Mouse (Mus musculus) thymus, adult 18-20 months (tissue): Measurements from ENCODE around the gene Elf5.
A peak's percentile ranks its signal among the peaks of the same experiment; 100 is the strongest.

Source experiments
- DNase-seq, 2 experiments: peaks; one replicate each; pipeline ENCODE4 v3.0.0; 2022; ENCODE audit warnings: mixed read lengths in 2 of 2

Elf5 gene

DNA sequence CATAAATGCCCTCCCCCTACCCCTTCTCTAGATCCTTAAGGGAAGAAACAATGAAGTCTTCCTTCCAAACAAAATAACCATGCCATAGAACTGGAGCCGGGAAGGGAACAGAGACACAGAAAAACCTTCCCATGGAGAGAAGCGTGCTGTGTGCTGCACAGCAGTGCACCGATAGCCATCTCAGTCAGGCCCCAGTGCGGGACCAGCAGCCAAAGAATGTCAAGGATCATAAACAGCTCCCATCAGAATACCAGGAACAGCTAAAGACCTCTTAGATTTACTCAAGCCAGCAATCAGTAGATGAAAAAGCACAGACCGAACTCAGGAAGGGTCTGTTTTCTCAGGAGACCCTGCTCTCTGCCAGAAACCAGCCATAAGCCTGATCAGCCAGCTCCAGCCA, 25.0 kb downstream of the Elf5 start:
- DNase-seq, result no peak

- DNase-seq, result no peak
These were observed 27.7 kb downstream of the Elf5 start for GRCm38 (mm10) chr2:103439071-103439622.

DNA sequence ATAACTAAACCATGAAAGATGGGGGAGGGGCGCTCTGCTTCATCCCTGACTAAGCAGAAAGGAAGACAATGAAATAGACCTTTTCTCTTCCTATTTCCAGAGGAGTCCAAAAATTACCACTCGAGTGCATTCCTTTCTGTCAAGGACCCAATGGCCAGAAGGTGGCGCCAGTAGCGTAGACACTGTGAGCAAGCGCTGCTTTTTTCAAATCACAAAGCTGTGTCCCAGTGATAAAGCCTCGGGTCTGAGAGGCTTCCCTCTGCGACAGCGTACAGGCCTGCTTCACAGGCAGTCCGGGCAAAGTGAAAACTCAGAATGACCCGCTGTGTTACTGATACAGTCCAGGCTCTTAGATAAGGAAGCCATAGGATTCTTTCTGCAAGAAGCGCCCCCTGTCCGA, 28.2 kb downstream of the Elf5 start:
- peak in 1 of 2 experiments; percentile 26 for DNase-seq

GRCm38 (mm10) chr2:103445776-103446175, 34.3 kb downstream of the Elf5 start:
- peak in 1 of 2 experiments; percentile 14 for DNase-seq

GRCm38 (mm10) chr2:103446326-103446725, 34.8 kb downstream of the Elf5 start:
- DNase-seq, result no peak

- no peak for DNase-seq
These were observed 37.6 kb downstream of the Elf5 start for GRCm38 (mm10) chr2:103448947-103449560.

DNA sequence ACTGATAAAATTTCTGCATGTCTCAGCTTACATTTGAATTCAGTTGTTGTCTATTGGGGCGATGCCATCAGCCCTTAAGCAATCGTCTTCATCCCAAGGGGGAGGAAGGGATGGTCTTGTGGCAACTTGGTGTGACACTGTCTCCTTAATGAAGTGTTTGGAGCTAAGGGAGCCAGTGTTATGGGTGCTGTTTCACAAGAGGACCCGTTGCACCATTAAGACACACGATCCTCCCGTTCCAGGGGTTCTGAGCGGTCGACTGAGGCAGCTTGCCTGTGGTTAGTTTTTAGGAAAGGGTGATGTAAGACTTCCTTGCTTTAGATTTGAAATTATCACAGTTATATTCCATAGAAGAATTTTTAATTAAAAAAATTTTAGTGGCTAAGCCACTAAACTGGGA, 38.3 kb downstream of the Elf5 start:
- DNase-seq, result no peak

DNA sequence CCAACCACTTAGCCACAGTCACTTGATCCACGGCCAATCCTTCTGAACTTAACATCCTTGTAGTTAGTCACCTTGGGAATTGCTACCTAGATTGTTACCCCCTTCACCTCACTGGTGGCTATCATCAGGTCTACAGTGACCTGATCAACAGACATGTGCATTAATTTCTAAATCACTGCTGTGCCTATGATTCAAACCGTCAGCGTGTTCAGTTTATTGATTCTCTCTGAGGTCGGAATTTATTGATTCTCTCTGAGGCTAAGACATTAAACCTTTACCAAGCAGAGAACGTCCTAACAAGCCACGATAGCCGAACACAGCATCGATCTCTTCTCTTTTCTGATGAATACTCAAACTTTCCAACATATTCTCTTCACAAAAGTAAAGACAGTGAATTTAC, 38.8 kb downstream of the Elf5 start:
- no peak for DNase-seq

GRCm38 (mm10) chr2:103452550-103452949, 41.1 kb downstream of the Elf5 start:
- DNase-seq, result no peak

DNA sequence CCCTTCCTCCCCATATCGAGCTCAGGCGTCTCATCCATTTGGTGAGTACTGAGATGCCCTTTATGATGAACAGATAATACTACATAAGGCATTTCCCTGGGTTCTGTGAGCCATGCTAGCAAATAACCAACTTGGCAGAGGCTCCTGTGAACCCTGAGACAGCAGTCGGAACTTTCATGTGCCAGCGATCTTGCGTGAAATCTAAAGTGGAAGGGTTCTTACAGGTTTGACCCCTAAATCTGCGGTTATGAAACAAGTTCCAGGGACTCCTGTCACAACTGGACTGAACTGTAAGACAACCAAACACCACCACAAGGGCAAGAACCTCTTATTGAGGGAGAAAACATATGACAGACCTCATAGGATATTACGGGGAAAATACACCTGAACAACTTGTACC, 44.3 kb downstream of the Elf5 start:
- no peak for DNase-seq

DNA sequence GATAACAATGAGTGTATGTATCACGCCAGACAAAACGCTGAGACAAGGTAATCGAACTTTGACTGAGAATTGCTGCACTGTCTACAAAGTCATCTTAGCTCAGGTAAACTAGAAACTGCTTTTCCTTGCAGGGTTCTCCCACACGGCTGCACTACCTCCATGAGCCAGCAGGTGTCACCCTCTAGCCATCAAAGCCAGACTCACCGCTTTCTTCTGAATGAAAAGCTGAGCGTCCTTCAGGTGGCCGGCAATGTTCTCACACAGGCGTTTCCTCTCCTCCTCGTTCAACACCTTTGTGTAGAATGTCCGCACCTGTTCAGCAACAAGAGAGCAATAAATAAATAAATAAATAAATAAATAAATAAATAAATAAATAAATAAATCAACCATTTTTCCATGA, 45.2 kb downstream of the Elf5 start:
- peak; percentile 41 to 58 for DNase-seq

GRCm38 (mm10) chr2:103457048-103457447, 45.6 kb downstream of the Elf5 start:
- no peak for DNase-seq

GRCm38 (mm10) chr2:103457628-103458027, 46.1 kb downstream of the Elf5 start:
- DNase-seq, result no peak

GRCm38 (mm10) chr2:103459069-103459468, 47.6 kb downstream of the Elf5 start:
- DNase-seq, result no peak

DNA sequence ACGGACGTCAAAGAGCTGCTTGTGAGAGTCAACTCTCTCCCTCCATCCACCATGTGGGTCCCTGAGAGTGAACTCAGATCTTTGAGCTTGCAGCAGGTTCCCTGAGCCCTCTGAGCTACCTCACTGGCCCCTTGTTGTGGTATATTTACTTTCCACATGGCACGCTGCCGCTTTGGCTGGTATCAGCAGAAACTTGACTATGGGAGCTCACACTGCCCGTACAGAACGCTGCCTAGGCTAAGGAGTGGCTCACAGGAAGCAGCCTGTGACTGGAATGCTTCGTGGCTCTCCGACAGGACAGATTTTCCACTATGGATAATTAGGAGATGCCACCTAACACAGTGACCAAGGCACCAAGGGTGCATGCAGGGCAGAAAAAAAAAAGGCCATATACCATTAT, 49.7 kb downstream of the Elf5 start:
- no peak for DNase-seq

DNA sequence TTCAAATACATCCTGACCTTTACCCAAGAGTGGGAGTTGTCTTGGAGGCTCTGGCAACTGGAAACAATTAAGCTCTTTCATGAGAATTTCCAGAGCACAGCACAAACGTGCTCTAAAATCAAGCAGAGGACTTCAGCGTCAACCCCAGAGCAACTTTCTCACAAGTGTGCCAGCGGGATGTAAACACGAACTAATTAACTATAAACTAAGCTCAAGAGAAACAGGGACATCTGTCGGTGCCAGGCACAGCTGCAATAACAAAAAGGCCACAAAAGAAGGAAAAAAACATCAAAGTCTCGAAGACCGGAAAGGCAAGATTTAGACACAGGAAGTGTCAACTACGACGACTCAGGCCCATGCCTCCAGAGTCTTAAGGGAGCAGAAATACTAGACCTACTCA, 50.3 kb downstream of the Elf5 start:
- no peak for DNase-seq

DNA sequence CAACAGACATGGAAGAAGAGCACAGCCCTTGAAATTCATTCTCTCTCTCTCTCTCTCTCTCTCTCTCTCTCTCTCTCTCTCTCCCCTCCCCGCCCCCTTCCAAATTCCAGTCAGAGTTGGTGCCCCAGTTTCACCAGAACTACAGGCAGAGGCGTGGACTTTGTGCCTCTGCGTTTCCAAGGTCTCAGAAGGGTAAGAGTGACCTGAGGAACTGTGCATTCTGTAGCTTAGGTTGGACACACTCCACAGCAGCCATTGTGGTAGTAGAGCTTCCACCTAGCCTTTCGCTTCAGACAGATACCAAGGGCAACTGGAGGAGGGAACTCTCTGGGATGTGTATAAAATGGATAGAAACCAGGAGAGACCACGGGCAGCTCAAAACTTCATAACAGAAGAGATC, 51.3 kb downstream of the Elf5 start:
- no peak for DNase-seq

- no peak for DNase-seq
These were observed 53.0 kb downstream of the Elf5 start for GRCm38 (mm10) chr2:103464524-103464923.

- DNase-seq, result no peak
These were observed 53.9 kb downstream of the Elf5 start for GRCm38 (mm10) chr2:103465429-103465828.

GRCm38 (mm10) chr2:103466272-103466671, 54.8 kb downstream of the Elf5 start:
- DNase-seq, result no peak

DNA sequence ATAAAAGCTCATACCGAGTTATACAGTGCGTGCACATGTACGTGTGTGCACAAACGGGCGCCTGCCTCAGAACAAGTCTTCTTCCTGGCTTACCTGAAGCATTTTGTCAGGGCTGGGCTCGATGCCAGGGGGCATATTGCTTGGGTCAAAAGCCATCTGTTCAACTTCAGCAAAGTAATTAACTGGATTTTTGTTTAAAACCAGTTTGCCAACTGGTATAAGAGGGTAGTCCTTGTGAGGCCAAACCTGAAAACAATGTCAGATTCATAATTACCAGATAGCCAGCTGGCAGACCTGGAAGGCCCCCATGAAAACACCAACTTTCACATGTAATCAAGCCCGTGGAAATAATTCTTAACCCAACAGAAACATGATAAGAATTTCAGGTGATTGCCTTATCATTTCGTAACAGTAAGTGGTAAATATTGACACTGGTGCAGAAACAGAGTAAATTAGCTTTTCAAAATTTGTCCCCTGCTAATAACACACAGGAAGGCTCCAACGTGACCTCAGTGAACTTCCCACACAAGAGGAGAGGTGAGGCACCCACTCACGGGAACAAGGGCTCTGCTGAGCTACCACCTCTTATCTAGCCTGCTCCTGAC, 55.6 kb downstream of the Elf5 start:
- DNase-seq, result no peak

DNA sequence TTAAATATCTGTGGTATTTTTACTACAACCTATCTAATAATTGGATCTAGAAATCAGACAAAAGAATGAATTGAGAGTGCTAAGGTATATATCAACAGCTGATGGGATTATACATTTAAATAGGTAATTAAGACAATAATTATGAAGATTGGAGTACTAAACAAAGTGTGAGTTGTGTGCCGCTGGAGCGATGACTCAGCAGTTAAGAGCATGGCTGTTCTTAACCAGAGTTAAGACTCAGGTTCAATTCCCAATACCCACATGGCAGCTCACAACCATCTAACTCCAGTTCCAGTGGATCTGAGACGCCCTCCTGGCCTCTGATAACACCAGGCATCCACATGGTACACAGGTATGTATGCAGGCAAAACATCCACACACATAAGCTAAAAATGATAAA, 61.9 kb downstream of the Elf5 start:
- no peak for DNase-seq

DNA sequence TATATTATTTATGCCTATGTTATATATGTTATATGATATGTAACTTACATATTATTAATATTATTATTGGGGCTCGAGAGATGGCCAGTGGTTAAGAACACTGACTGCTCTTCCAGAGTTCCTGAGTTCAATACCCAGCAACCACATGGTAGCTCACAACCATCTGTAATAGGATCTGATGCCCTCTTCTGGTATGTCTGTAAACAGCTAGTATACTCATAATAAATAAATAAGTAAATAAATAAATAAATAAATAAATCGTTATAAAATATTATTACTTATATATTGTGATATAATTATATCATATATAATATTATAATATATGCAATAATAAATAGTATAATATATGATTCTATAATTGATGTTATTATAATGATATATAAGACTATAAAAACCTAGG, 64.7 kb downstream of the Elf5 start:
- DNase-seq, result no peak

DNA sequence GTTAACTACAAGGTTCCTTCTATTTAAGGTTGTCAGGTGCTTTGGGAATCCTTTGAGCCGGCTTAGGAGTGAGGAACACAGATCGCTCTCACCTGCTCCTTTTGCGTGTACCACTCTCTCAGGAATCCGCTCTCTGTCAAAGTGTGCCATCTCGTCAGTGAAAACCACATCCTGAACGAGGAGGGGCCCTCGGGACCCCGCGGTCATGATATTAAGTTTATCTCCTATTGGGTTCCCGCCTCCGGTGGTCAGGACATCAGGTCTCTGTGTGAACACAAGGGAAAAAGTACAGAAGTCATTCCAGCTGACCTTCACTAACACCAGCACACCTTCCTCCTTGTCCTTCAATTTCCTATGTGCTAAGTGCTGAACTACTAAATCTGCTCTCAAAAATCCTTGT, 65.2 kb downstream of the Elf5 start:
- no peak for DNase-seq

- no peak for DNase-seq
These were observed 66.0 kb downstream of the Elf5 start for GRCm38 (mm10) chr2:103477456-103477855.
